Mouse (Mus musculus) layer of hippocampus, adult 9-10 months (tissue): Measurements from ENCODE around the gene Nova2.

Source experiments
- DNase-seq: peaks from one replicate; pipeline ENCODE4 v3.0.0; 2022; ENCODE audit warnings: low spot score

Nova2 gene

GRCm38 (mm10) chr7:18924321-18924720, 1.4 kb upstream of the Nova2 start:
- DNase-seq: no peak

DNA sequence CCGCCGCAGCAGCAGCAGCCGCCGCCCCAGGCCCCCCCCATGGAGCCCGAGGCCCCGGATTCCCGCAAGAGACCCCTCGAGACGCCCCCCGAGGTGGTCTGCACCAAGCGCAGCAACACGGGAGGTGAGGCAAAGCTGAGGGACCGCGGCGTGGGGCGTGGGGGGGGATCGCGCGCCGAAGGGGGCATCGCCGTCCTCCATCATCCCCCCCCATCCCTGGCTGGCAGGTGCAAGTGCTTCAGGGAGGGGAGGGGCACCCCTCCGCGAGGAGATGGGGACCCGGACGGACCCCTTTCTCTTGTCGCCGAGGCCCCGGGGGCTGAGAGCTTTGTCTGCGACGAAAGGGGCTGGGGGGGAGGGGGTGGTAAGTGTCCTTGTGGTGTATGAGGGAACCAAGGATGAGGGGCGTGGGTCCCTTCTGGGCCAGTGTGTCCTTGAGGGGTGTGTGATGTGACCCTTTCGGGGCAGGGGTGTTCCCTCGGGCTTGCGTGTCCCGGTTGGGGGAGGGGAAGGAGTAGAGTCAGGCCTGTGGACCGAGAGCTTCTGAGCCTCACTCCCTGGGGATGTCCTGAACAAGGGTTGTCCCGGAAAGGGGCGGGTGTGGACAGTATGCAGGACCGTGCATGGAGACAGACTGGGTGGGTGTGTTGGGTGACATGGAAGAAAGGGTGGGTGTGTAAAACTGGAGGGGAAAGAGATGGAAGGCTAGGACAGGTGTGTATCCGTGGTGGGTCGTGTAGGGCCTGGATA, 528 bp downstream of the Nova2 start:
- DNase-seq: no peak

- no peak for DNase-seq
Observed at GRCm38 (mm10) chr7:18926911-18927310, 1.2 kb downstream of the Nova2 start.

GRCm38 (mm10) chr7:18927759-18928158, 2.1 kb downstream of the Nova2 start:
- no peak for DNase-seq

DNA sequence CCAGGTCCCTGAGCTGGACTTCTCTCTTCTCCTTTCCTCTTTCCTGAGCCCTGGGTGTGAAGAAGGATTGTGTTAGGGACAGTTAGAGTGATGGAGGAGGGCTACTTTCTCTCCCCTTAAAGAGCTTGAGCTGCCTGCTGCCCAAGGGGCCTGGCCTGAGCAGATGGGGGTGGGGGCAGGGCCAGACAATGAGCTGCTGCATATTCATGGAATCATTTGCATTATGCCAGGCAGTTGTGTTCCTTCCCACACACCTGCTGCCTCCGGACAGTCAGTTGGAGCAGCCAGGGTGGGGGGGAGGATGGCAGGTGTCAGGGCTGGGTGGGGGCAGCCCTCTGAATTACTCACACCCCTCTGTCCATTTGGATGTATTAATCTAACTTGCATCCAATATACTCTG, 16.7 kb downstream of the Nova2 start:
- DNase-seq: no peak

- no peak for DNase-seq
Observed at GRCm38 (mm10) chr7:18942815-18943214, 17.1 kb downstream of the Nova2 start.

DNA sequence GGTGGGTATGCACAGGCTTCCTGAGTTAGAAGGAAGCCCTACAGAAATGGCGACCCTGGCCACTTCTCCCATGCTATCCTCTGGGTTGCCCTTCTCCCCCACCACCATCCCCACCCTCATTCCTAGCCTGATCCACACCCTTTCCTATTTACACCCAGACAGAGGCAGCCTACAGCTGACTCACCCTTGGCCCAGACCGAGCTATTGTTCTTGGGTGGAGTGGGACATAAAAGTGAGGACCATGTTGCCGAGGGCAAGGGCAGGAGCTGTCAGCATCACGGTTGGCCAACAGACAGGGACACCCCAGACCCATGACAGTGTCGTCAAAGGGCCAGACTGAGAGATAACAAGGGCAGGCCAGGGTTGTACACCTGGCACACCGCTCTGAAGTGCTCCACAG, 22.5 kb downstream of the Nova2 start:
- no peak for DNase-seq

DNA sequence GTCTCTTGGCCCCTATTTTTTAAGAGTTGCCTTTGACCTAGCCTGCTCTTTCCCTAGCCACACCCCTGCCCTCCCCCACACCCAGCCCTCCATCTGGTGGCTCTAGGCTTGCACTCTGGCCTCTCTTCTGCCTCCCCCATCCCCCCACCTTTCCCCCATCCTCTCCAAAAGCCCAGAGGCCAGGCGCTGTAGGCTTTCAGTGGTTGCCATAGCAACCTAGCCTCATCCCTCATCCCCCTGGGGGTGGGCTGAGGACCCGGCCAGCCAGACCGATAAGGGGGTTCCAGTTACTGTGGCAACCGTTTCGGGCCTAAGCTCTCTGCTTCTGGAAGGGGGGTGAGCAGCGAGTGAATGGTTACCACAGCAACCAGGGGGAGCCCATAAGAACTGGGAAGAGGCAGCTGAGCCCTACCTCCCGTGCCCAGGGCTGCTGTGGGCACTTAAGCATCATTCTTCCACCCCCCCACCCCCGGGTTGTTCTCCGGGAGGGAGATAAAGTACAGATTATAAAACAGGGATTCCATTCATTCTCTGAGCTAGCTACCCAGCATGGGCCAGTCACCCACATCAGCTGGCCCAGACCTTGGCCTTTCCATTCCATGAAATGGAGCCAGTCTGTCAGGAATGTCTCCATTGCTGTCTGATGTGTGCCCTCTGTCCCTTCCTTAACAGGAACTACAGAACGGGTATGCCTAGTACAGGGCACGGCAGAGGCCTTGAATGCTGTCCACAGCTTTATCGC, 24.3 kb downstream of the Nova2 start:
- no peak for DNase-seq

- no peak for DNase-seq
Observed at GRCm38 (mm10) chr7:18950523-18951315, 25.0 kb downstream of the Nova2 start.

DNA sequence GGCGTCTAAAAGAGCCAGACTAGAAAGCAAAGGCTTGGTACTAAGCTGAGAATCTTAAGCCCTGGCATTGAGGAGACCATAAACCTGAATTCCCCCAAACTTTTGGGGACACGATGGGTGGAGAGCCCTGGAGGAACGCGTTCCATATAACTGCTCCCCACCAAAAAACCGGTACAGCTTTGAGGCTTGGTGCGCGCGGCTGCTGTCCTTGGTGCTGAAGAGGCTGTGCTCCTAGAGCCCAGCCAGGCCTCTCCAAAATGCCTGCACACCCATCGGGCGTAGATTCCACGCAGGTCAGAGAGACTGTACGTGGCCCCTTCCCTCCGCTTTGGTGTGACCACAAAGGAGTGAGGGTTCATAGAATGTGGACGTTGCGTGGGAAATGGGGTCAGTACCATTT, 25.7 kb downstream of the Nova2 start:
- no peak for DNase-seq

DNA sequence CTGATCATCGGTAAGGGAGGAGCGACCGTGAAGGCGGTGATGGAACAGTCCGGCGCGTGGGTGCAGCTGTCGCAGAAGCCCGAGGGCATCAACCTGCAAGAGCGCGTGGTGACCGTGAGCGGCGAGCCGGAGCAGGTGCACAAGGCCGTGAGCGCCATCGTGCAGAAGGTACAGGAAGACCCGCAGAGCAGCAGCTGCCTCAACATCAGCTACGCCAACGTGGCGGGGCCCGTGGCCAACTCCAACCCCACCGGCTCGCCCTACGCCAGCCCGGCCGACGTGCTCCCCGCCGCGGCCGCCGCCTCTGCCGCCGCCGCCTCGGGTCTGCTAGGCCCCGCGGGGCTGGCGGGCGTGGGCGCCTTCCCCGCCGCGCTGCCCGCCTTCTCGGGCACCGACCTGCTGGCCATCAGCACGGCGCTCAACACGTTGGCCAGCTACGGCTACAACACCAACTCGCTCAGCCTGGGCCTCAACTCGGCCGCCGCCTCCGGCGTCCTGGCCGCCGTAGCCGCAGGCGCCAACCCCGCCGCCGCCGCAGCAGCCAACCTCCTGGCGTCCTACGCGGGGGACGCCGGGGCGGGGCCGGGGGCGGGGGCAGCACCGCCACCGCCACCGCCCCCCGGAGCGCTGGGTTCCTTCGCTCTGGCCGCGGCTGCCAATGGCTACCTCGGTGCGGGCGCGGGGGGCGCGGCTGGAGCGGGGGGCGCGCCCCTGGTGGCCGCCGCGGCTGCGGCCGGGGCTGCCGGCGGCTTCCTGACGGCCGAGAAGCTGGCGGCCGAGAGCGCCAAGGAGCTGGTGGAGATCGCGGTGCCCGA, 32.1 kb downstream of the Nova2 start:
- DNase-seq: no peak

GRCm38 (mm10) chr7:18958384-18958766, 32.7 kb downstream of the Nova2 start:
- DNase-seq: no peak

DNA sequence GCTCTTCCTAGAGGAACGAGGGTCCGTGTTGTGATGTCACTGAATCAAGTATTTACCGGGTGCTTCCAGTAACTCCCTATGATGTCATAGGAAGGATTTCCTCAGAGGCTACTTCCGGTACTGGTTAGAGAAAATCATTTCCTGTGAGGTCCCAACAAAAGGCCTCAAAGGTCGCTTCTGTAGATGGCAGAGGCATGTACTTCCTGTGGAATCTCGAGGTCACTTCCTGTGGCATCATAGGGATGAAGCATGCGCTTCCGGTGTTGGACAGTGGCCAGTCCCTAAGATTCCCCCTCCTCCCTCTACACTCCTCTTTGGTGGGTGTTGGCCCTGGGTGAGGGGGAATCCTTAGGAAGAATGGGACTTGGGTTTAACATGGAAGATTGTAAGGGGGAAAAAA, 33.8 kb downstream of the Nova2 start:
- no peak for DNase-seq

GRCm38 (mm10) chr7:18962171-18962792, 36.6 kb downstream of the Nova2 start:
- DNase-seq: no peak

DNA sequence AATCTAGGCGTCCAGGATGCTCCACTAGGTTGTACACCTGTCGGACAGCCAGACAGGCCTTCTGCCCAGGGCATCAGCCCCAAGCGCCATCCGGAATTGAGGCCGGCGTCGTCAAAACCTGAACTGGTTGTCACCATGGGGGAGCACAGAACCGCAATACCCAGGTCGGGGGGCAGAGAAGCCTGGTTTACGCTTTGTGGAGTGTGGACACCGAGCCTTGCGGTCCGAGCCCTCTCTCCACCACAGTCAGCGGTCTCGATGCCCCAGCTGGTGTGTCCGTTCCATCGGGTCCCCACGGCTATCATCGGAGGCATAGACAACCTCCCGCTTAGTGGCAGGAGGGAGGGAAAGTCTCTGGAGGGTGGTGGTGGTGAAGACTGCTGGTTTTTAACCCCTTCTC, 37.1 kb downstream of the Nova2 start:
- no peak for DNase-seq

- DNase-seq: no peak
Observed at GRCm38 (mm10) chr7:18963294-18963843, 37.7 kb downstream of the Nova2 start.

DNA sequence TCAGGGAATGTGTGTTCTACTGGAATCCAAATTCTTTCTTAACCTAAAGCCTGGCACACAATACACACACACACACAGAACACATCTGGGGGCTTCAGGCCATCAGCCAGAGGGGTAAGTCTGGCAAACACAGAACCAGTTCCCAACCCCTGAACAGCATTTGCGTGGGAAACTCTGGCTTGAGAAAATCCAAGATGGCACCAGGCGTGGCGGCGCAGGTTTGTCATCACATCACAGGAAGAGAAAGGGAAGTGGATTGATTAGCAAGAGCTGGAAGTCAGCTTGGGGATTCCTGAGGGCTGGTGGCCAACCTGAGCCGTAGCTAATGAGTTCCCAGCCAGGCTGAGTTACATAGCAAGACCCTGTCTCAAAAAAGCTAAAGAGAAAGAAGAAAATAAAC, 39.6 kb downstream of the Nova2 start:
- DNase-seq: no peak

- no peak for DNase-seq
Observed at GRCm38 (mm10) chr7:18967603-18968002, 41.9 kb downstream of the Nova2 start.

- DNase-seq: no peak
Observed at GRCm38 (mm10) chr7:18970956-18971355, 45.3 kb downstream of the Nova2 start.

- no peak for DNase-seq
Observed at GRCm38 (mm10) chr7:18978381-18978780, 52.7 kb downstream of the Nova2 start.

DNA sequence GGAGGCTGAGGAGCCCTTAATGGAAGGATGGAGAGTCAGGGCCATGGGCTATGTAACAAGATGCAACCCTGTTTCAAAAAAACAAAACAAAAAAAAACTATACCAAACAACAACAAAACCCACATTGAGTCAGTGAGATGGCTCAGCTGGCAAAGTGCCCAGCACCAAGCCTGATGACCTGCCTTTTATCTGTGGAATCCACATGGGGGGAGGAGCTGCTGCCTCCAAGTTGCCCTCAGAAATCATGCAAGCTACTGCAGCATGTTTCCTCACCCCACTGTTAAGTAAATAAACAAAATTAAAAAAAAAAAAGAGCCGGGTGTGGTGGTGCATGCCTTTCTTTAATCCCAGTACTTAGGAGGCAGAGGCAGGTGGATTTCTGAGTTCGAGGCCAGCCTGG, 60.8 kb downstream of the Nova2 start:
- DNase-seq: no peak
